Mouse (Mus musculus) lung, embryonic 14.5 days (tissue): ENCODE data around the gene Myh6. TPM values are rescaled to one million over a fixed set of nuclear protein-coding genes. Genes with fewer than 3 reads are reported as not detected.
"Not testable (repeated sequence)": the region's sequence is repeated elsewhere in the genome, so short reads cannot be mapped to it uniquely, and the experiment has no call there.

ENCODE experiments used
- ATAC-seq: fragments of 200-750 bp; cut with Nextera tagmentation; 2 replicates; pipeline ENCODE4 v1.8.0; 2017; ENCODE audit warnings: mild to moderate bottlenecking, moderate TSS enrichment, moderate library complexity; ENCODE audit not compliant: insufficient read depth
- DNase-seq: peaks from one replicate; pipeline ENCODE4 v3.0.0-alpha.2; 2015
- H3K27ac ChIP-seq: fragments of 300-500 bp; sonication (generic); 2 replicates; pipeline ENCODE4 v1.5.1; 2014; ENCODE audit warnings: low read depth, mild to moderate bottlenecking, moderate library complexity
- H3K27me3 ChIP-seq: fragments of 300-500 bp; sonication (generic); 2 replicates; pipeline ENCODE4 v1.6.1; 2014; ENCODE audit warnings: low read length, control low read depth; ENCODE audit not compliant: insufficient read depth
- H3K36me3 ChIP-seq: fragments of 300-500 bp; sonication (generic); 2 replicates; pipeline ENCODE4 v1.6.1; 2014; ENCODE audit warnings: control low read depth; ENCODE audit not compliant: insufficient read depth
- H3K4me1 ChIP-seq: fragments of 300-500 bp; sonication (generic); 2 replicates; pipeline ENCODE4 v1.6.1; 2014; ENCODE audit warnings: antibody characterized with exemption, control low read depth; ENCODE audit not compliant: insufficient read depth
- H3K4me2 ChIP-seq: fragments of 300-500 bp; sonication (generic); 2 replicates; pipeline ENCODE4 v1.6.1; 2014; ENCODE audit warnings: mild to moderate bottlenecking
- H3K4me3 ChIP-seq: fragments of 300-500 bp; sonication (generic); 2 replicates; pipeline ENCODE4 v1.5.1; 2014; ENCODE audit warnings: low read depth, low read length
- H3K9ac ChIP-seq: fragments of 300-500 bp; sonication (generic); 2 replicates; pipeline ENCODE4 v1.6.1; 2014
- H3K9me3 ChIP-seq: fragments of 300-500 bp; sonication (generic); 2 replicates; pipeline ENCODE4 v1.6.1; 2016; ENCODE audit warnings: low read depth, low read length, control low read depth
- CTCF ChIP-seq: IDR thresholded peaks from 2 replicates; pipeline ENCODE4 v1.5.1; 2016; ENCODE audit warnings: antibody characterized with exemption, low read depth
- WGBS: fragments of 180-500 bp; shearing (Covaris S2); extraction: QIAGEN DNeasy Blood & Tissue Kit; methylation state at CpG from one replicate; pipeline ENCODE4 v1.1.7; 2014; 5-methylcytosine and 5-hydroxymethylcytosine counted together
- polyA plus RNA-seq: library from polyadenylated mRNA; unstranded; fragments of >200 nt; fragmentation: Nextera tagmentation; extraction: Ambion mirVana; gene quantifications from 2 replicates; pipeline ENCODE4 v1.2.1, GENCODE M21; 2014

The Myh6 gene
- polyA plus RNA-seq, 1 experiment from 2014 or later = 4.6 TPM

GRCm38 (mm10) chr14:54958503-54958902 is 8.2 kb downstream of the Myh6 start:
- Histone ChIP-seq H3K36me3 (no peaks in the 10 kb centered on the region), H3K4me3 (no peak overlapping the region), H3K4me2 (no peak overlapping the region), H3K9ac (no peak overlapping the region), H3K27me3 (no peaks in the 10 kb centered on the region), H3K4me1 (no peaks in the 10 kb centered on the region), H3K27ac (no peak overlapping the region), H3K9me3 (no peaks in the 10 kb centered on the region)
- WGBS = 68% methylated on average over 4 of the region's 4 CpGs
- ATAC-seq (no peak), DNase-seq (no peak)
- TF ChIP-seq CTCF = no peak

- ATAC-seq (no peak), DNase-seq (no peak)
- 81% methylated on average over 9 of the region's 9 CpGs for WGBS
- no peak for TF ChIP-seq CTCF
- Histone ChIP-seq H3K9ac (no peak overlapping the region), H3K4me3 (no peak overlapping the region), H3K27ac (no peak overlapping the region), H3K4me1 (no peaks in the 10 kb centered on the region), H3K27me3 (no peaks in the 10 kb centered on the region), H3K9me3 (no peaks in the 10 kb centered on the region), H3K36me3 (no peaks in the 10 kb centered on the region), H3K4me2 (no peak overlapping the region; the same call in 1 of the 2 replicates)
Measured at GRCm38 (mm10) chr14:54956533-54956932, 10.2 kb downstream of the Myh6 start.

- no peak for TF ChIP-seq CTCF
- no peaks in the 10 kb centered on the region for H3K27me3 ChIP-seq
- no peak overlapping the region for H3K9ac ChIP-seq
- H3K4me2 ChIP-seq = no peak overlapping the region
- ATAC-seq = no peak
- H3K9me3 ChIP-seq = no peaks in the 10 kb centered on the region
- no peaks in the 10 kb centered on the region for H3K36me3 ChIP-seq
- H3K4me3 ChIP-seq = no peak overlapping the region
- H3K27ac ChIP-seq = no peak overlapping the region
- no peaks in the 10 kb centered on the region for H3K4me1 ChIP-seq
- 73% methylated on average over 3 of the region's 3 CpGs for WGBS
- no peak for DNase-seq
Measured at GRCm38 (mm10) chr14:54955481-54955880, 11.2 kb downstream of the Myh6 start.

GRCm38 (mm10) chr14:54954474-54954873 is 12.3 kb downstream of the Myh6 start:
- Histone ChIP-seq H3K4me3 (no peak overlapping the region), H3K36me3 (no peaks in the 10 kb centered on the region), H3K9ac (no peak overlapping the region), H3K4me2 (no peak overlapping the region), H3K27ac (no peak overlapping the region), H3K4me1 (no peaks in the 10 kb centered on the region), H3K27me3 (no peaks in the 10 kb centered on the region), H3K9me3 (no peaks in the 10 kb centered on the region)
- TF ChIP-seq CTCF = no peak
- no peak for DNase-seq
- no peak for ATAC-seq
- 67% methylated on average over 3 of the region's 3 CpGs for WGBS

GRCm38 (mm10) chr14:54953664-54954206 is 13.0 kb downstream of the Myh6 start:
- no peak for ATAC-seq
- H3K36me3 ChIP-seq = no peaks in the 10 kb centered on the region
- H3K4me2 ChIP-seq = no peak overlapping the region

GRCm38 (mm10) chr14:54951587-54951986 is 15.1 kb downstream of the Myh6 start:
- Histone ChIP-seq H3K4me1 (no peaks in the 10 kb centered on the region), H3K4me2 (no peak overlapping the region), H3K9me3 (no peaks in the 10 kb centered on the region), H3K27ac (no peak overlapping the region), H3K27me3 (no peaks in the 10 kb centered on the region), H3K36me3 (no peaks in the 10 kb centered on the region), H3K4me3 (no peak overlapping the region), H3K9ac (no peak overlapping the region)
- WGBS = 79% methylated on average over 6 of the region's 6 CpGs
- ATAC-seq = no peak
- DNase-seq = no peak
- TF ChIP-seq CTCF = no peak

More at GRCm38 (mm10) chr14:54953664-54954206, 13.0 kb downstream of the Myh6 start:
- Histone ChIP-seq H3K9ac (no peak overlapping the region), H3K27ac (no peak overlapping the region), H3K4me1 (no peaks in the 10 kb centered on the region), H3K9me3 (no peaks in the 10 kb centered on the region), H3K4me3 (no peak overlapping the region), H3K27me3 (no peaks in the 10 kb centered on the region)
- WGBS = 86% methylated on average over 8 of the region's 8 CpGs
- no peak for TF ChIP-seq CTCF
- DNase-seq = no peak

- Histone ChIP-seq H3K27me3 (no peaks in the 10 kb centered on the region), H3K27ac (no peak overlapping the region), H3K9ac (no peak overlapping the region), H3K4me1 (no peaks in the 10 kb centered on the region), H3K36me3 (no peaks in the 10 kb centered on the region), H3K4me3 (no peak overlapping the region), H3K9me3 (no peaks in the 10 kb centered on the region), H3K4me2 (no peak overlapping the region)
- ATAC-seq (no peak), DNase-seq (no peak)
- no peak for TF ChIP-seq CTCF
- 53% methylated on average over 12 of the region's 12 CpGs for WGBS
Measured at GRCm38 (mm10) chr14:54950493-54950892, 16.2 kb downstream of the Myh6 start.

GRCm38 (mm10) chr14:54948781-54949180 is 17.9 kb downstream of the Myh6 start:
- H3K9ac ChIP-seq = no peak overlapping the region
- ATAC-seq = no peak
- TF ChIP-seq CTCF = no peak
- H3K4me3 ChIP-seq = no peak overlapping the region
- no peaks in the 10 kb centered on the region for H3K27me3 ChIP-seq
- no peaks in the 10 kb centered on the region for H3K9me3 ChIP-seq
- no peak for DNase-seq
- no peak overlapping the region for H3K27ac ChIP-seq
- H3K4me2 ChIP-seq = no peak overlapping the region
- no peaks in the 10 kb centered on the region for H3K36me3 ChIP-seq
- H3K4me1 ChIP-seq = no peaks in the 10 kb centered on the region
- 79% methylated on average over 9 of the region's 9 CpGs for WGBS

- 83% methylated on average over 10 of the region's 11 CpGs for WGBS
- H3K9ac ChIP-seq, H3K27me3 ChIP-seq, H3K36me3 ChIP-seq, ATAC-seq, H3K4me3 ChIP-seq, H3K4me1 ChIP-seq, DNase-seq, H3K9me3 ChIP-seq, H3K27ac ChIP-seq, H3K4me2 ChIP-seq: not testable (repeated sequence)
Measured at GRCm38 (mm10) chr14:54947008-54947407, 19.7 kb downstream of the Myh6 start.
